Mouse (Mus musculus) thymus, adult 2 months (tissue): ENCODE data around the gene Rin1. TPM values are rescaled to one million over a fixed set of nuclear protein-coding genes. Genes with fewer than 3 reads are reported as not detected.

ENCODE experiments used
- DNase-seq: peaks from one replicate; pipeline ENCODE4 v3.0.0; 2021
- H3K27ac ChIP-seq: fragments of 200-500 bp; 2 replicates; pipeline ENCODE4 v1.5.1; 2012; ENCODE audit warnings: low read length, control low read depth; ENCODE audit not compliant: control insufficient read depth, insufficient read depth
- H3K27me3 ChIP-seq: fragments of 200-500 bp; 2 replicates; pipeline ENCODE4 v1.6.1; 2012; ENCODE audit warnings: mild to moderate bottlenecking, low read length, moderate library complexity, mixed read lengths; ENCODE audit not compliant: control insufficient read depth, insufficient read depth
- H3K36me3 ChIP-seq: fragments of 200-500 bp; 2 replicates; pipeline ENCODE4 v1.6.1; 2012; ENCODE audit warnings: mild to moderate bottlenecking, low read length, moderate library complexity; ENCODE audit not compliant: control insufficient read depth, insufficient read depth
- H3K4me1 ChIP-seq: fragments of 200-500 bp; replicated peaks from 2 replicates; pipeline ENCODE4 v1.6.1; 2012; ENCODE audit warnings: low read length; ENCODE audit not compliant: control insufficient read depth, insufficient read depth
- H3K4me3 ChIP-seq: fragments of 200-500 bp; 2 replicates; pipeline ENCODE4 v1.5.1; 2012; ENCODE audit warnings: mild to moderate bottlenecking, low read length, control low read depth, moderate library complexity; ENCODE audit not compliant: control insufficient read depth, insufficient read depth
- CTCF ChIP-seq: fragments of 200-500 bp; IDR thresholded peaks from 2 replicates; pipeline ENCODE4 v1.5.1; 2012; ENCODE audit warnings: mild to moderate bottlenecking, control low read depth, low read length, moderate library complexity, borderline replicate concordance; ENCODE audit not compliant: control insufficient read depth, poor library complexity, insufficient read depth; ENCODE audit errors: extremely low read depth
- POLR2A ChIP-seq: fragments of 200-500 bp; IDR thresholded peaks from 2 replicates; pipeline ENCODE4 v1.6.1; 2012; ENCODE audit warnings: mild to moderate bottlenecking, low read length, control low read depth, moderate library complexity; ENCODE audit not compliant: control insufficient read depth, poor library complexity, insufficient read depth; ENCODE audit errors: extremely low read depth
- WGBS: fragments of 180-500 bp; shearing (Covaris S2); methylation state at CpG from one replicate; pipeline ENCODE4 v1.1.7; 2018; 5-methylcytosine and 5-hydroxymethylcytosine counted together
- polyA plus RNA-seq: library from polyadenylated mRNA; depleted of rRNA; stranded (reverse); fragments of >200 nt; gene quantifications from 2 replicates; pipeline ENCODE4 v1.2.3, GENCODE M21; 2012

Gene Rin1
- polyA plus RNA-seq, 1 experiment, result 7.1 TPM

DNA sequence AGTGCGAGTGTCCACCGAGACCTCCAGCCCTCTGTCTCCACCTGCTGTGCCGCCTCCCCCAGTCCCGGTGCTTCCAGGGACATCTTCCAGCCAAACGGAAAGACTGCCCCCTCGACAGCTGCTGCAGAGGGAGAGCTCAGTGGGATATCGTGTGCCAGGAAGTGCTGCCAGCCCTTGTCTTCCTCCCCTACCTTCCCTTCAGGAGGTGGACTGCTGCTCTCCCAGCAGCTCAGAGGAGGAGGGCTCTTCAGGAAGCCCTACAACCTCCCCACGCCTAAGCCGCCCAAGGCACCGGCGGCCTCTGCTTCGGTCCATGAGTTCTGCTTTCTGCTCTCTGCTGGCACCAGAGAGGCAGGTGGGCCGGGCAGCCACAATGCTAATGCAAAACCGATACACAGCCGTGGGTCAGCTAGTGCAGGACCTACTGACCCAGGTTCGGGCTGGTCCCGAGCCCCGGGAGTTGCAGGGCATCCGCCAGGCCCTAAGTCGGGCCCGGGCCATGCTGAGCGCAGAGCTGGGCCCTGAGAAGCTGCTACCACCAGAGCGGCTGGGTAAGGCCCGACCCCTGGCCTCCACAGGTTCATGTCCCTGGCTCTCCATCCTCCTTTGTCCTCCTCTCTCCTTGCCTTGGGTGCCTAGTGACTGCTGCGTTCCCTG lies 2.0 kb downstream of the Rin1 start:
- H3K4me1 ChIP-seq, result no peaks in the 10 kb centered on the region
- H3K27ac ChIP-seq, result no peak overlapping the region
- H3K27me3 ChIP-seq, result no peaks in the 10 kb centered on the region; the same call in 1 of the 2 replicates
- TF ChIP-seq CTCF (no peak), POLR2A (no peak)
- peaks cover 2% of the 10 kb centered on the region for H3K36me3 ChIP-seq
- no peak overlapping the region for H3K4me3 ChIP-seq
- DNase-seq, result no peak
- WGBS, result 48% methylated on average over 25 of the region's 25 CpGs

- Histone ChIP-seq H3K4me3 (no peak overlapping the region), H3K27ac (no peak overlapping the region), H3K4me1 (no peaks in the 10 kb centered on the region), H3K36me3 (no peaks in the 10 kb centered on the region), H3K27me3 (no peaks in the 10 kb centered on the region; the same call in 1 of the 2 replicates)
- no peak for TF ChIP-seq CTCF
- TF ChIP-seq POLR2A, result no peak
- WGBS, result 89% methylated on average over 17 of the region's 17 CpGs
- DNase-seq, result no peak
Observed at GRCm38 (mm10) chr19:5052853-5053252, 2.6 kb downstream of the Rin1 start.

GRCm38 (mm10) chr19:5053909-5054308 lies 3.6 kb downstream of the Rin1 start:
- H3K4me1 ChIP-seq, result no peaks in the 10 kb centered on the region
- DNase-seq, result peak; percentile 39
- no peak overlapping the region for H3K4me3 ChIP-seq
- 43% methylated on average over 9 of the region's 9 CpGs for WGBS
- H3K36me3 ChIP-seq, result no peaks in the 10 kb centered on the region
- H3K27me3 ChIP-seq, result no peaks in the 10 kb centered on the region; the same call in 1 of the 2 replicates
- TF ChIP-seq CTCF (peak; percentile 87), POLR2A (no peak)
- H3K27ac ChIP-seq, result no peak overlapping the region

- no peak overlapping the region for H3K27ac ChIP-seq
- no peak overlapping the region for H3K4me3 ChIP-seq
- H3K4me1 ChIP-seq, result peaks cover 13% of the 10 kb centered on the region
- DNase-seq, result peak; percentile 41
- TF ChIP-seq POLR2A (no peak), CTCF (peak; percentile 68; the same call in 1 of the 2 replicates)
- no peaks in the 10 kb centered on the region for H3K36me3 ChIP-seq
- no peaks in the 10 kb centered on the region; the same call in 1 of the 2 replicates for H3K27me3 ChIP-seq
- 24% methylated on average over 6 of the region's 6 CpGs for WGBS
Observed at GRCm38 (mm10) chr19:5056251-5056650, 6.0 kb downstream of the Rin1 start.

- no peak for DNase-seq
- Histone ChIP-seq H3K36me3 (no peaks in the 10 kb centered on the region), H3K27me3 (no peaks in the 10 kb centered on the region), H3K4me3 (no peak overlapping the region), H3K4me1 (peaks cover 13% of the 10 kb centered on the region), H3K27ac (no peak overlapping the region)
- no peak for TF ChIP-seq POLR2A
- no peak for TF ChIP-seq CTCF
- 81% methylated on average over 16 of the region's 16 CpGs for WGBS
Observed at GRCm38 (mm10) chr19:5057876-5058775, 7.8 kb downstream of the Rin1 start.

- Histone ChIP-seq H3K4me3 (no peak overlapping the region), H3K4me1 (peaks cover 13% of the 10 kb centered on the region), H3K27ac (no peak overlapping the region), H3K27me3 (no peaks in the 10 kb centered on the region), H3K36me3 (no peaks in the 10 kb centered on the region)
- WGBS, result 62% methylated on average over 10 of the region's 10 CpGs
- no peak for DNase-seq
- TF ChIP-seq CTCF (no peak), POLR2A (no peak)
Observed at GRCm38 (mm10) chr19:5058801-5059771, 8.8 kb downstream of the Rin1 start.
